Mouse (Mus musculus) CH12.LX (cell line): Measurements from ENCODE around the gene BC030867. TPM values are rescaled to one million over a fixed set of nuclear protein-coding genes. Genes with fewer than 3 reads are reported as not detected.

ENCODE experiments used
- DNase-seq: peaks from one replicate; pipeline ENCODE4 v3.0.0-alpha.2; 2013; ENCODE audit errors: extremely low read depth
- H3K27ac ChIP-seq: 2 replicates; pipeline ENCODE4 v1.5.1; 2012; ENCODE audit warnings: low read depth, mild to moderate bottlenecking, control low read depth, moderate library complexity; ENCODE audit not compliant: insufficient read depth
- H3K27me3 ChIP-seq: replicated peaks from 2 replicates; pipeline ENCODE3; 2012; ENCODE audit warnings: inconsistent platforms
- H3K36me3 ChIP-seq, 2 experiments: replicated peaks in 1 of 2; 2 replicates each; pipeline versions ENCODE3 to v1.6.1; 2012; ENCODE audit warnings: inconsistent platforms in 1 of 2, low read length in 1 of 2, mild to moderate bottlenecking in 1 of 2, mixed read lengths in 1 of 2, moderate library complexity in 1 of 2; ENCODE audit not compliant: control insufficient read depth in 1 of 2, insufficient read depth in 1 of 2
- H3K4me1 ChIP-seq, 2 experiments: 2 replicates each; pipeline ENCODE4 v1.6.1; 2012; ENCODE audit warnings: inconsistent platforms in 1 of 2, moderate library complexity in 1 of 2; ENCODE audit not compliant: insufficient read depth in 2 of 2, control insufficient read depth in 1 of 2
- H3K4me2 ChIP-seq: 2 replicates; pipeline ENCODE4 v1.6.1; 2012; ENCODE audit warnings: low read depth, mild to moderate bottlenecking, control low read depth; ENCODE audit not compliant: poor library complexity, insufficient read depth, severe bottlenecking
- H3K4me3 ChIP-seq, 3 experiments: fragments of 150-350 bp in 1 of 3; sonication (generic) in 1 of 3; replicated peaks in 1 of 3; 2 replicates each; pipeline versions ENCODE3 to v1.5.1; 2011 to 2012; ENCODE audit warnings: low read depth in 2 of 3, low read length in 2 of 3, mild to moderate bottlenecking in 2 of 3, moderate library complexity in 2 of 3, control low read depth in 1 of 3, improper control_type of control experiment in 1 of 3, inconsistent platforms in 1 of 3, mixed read lengths in 1 of 3; ENCODE audit not compliant: poor library complexity in 1 of 3
- H3K79me2 ChIP-seq: replicated peaks from 2 replicates; pipeline ENCODE4 v1.6.1; 2012; ENCODE audit warnings: mild to moderate bottlenecking, moderate library complexity; ENCODE audit not compliant: control insufficient read depth, poor library complexity, insufficient read depth, severe bottlenecking; ENCODE audit errors: extremely low read depth
- H3K9ac ChIP-seq: 2 replicates; pipeline ENCODE4 v1.6.1; 2012; ENCODE audit warnings: low read depth, mild to moderate bottlenecking, control low read depth, moderate library complexity; ENCODE audit not compliant: insufficient read depth
- H3K9me3 ChIP-seq: replicated peaks from 2 replicates; pipeline ENCODE3; 2012; ENCODE audit warnings: low read length, inconsistent platforms, mixed read lengths
- CHD1 ChIP-seq: IDR thresholded peaks from 2 replicates; pipeline ENCODE4 v1.6.1; 2012; ENCODE audit warnings: low read depth, low read length, improper control_type of control experiment, inconsistent platforms
- ETS1 ChIP-seq: conservative IDR thresholded peaks from 2 replicates; pipeline ENCODE4 v1.6.1; 2012; ENCODE audit warnings: low read depth, mild to moderate bottlenecking, inconsistent platforms, low read length, improper control_type of control experiment, moderate library complexity
- GABPA ChIP-seq: IDR thresholded peaks from 2 replicates; pipeline ENCODE4 v1.6.1; 2012; ENCODE audit warnings: low read depth, low read length, improper control_type of control experiment, inconsistent platforms; ENCODE audit not compliant: insufficient replicate concordance
- JUN ChIP-seq: IDR thresholded peaks from 2 replicates; pipeline ENCODE4 v1.6.1; 2011; ENCODE audit warnings: low read depth, mild to moderate bottlenecking, low read length, improper control_type of control experiment, moderate library complexity; ENCODE audit not compliant: insufficient read depth
- KAT2A ChIP-seq: IDR thresholded peaks from 2 replicates; pipeline ENCODE4 v1.6.1; 2012; ENCODE audit warnings: low read length, improper control_type of control experiment, inconsistent platforms; ENCODE audit not compliant: insufficient replicate concordance
- MAFK ChIP-seq: IDR thresholded peaks from 2 replicates; pipeline ENCODE4 v1.6.1; 2011; ENCODE audit warnings: low read length, improper control_type of control experiment; ENCODE audit not compliant: insufficient replicate concordance
- MAX ChIP-seq: IDR thresholded peaks from 2 replicates; pipeline ENCODE4 v1.6.1; 2011; ENCODE audit warnings: low read length, improper control_type of control experiment
- MEF2A ChIP-seq: IDR thresholded peaks from 2 replicates; pipeline ENCODE4 v1.6.1; 2014; ENCODE audit warnings: low read depth, mild to moderate bottlenecking, inconsistent platforms, low read length, improper control_type of control experiment, borderline replicate concordance
- MYC ChIP-seq: IDR thresholded peaks from 2 replicates; pipeline ENCODE4 v1.6.1; 2011; ENCODE audit warnings: low read depth, mild to moderate bottlenecking, improper control_type of control experiment, low read length
- PAX5 ChIP-seq: IDR thresholded peaks from 2 replicates; pipeline ENCODE4 v1.6.1; 2012; ENCODE audit warnings: low read length, inconsistent platforms, mixed read lengths
- POLR2A ChIP-seq: IDR thresholded peaks from 2 replicates; pipeline ENCODE4 v1.6.1; 2011; ENCODE audit warnings: low read depth, mild to moderate bottlenecking, improper control_type of control experiment, low read length
- POLR2AphosphoS2 ChIP-seq: IDR thresholded peaks from 2 replicates; pipeline ENCODE4 v1.6.1; 2011; ENCODE audit warnings: low read depth, low read length, improper control_type of control experiment
- RCOR1 ChIP-seq: conservative IDR thresholded peaks from 2 replicates; pipeline ENCODE4 v1.6.1; 2012; ENCODE audit warnings: low read depth, mild to moderate bottlenecking, inconsistent platforms, low read length, improper control_type of control experiment
- SIN3A ChIP-seq: IDR thresholded peaks from 2 replicates; pipeline ENCODE4 v1.6.1; 2012; ENCODE audit warnings: low read length, improper control_type of control experiment, inconsistent platforms
- SMC3 ChIP-seq: IDR thresholded peaks from 2 replicates; pipeline ENCODE4 v1.6.1; 2011; ENCODE audit warnings: low read depth, low read length, improper control_type of control experiment
- UBTF ChIP-seq: IDR thresholded peaks from 2 replicates; pipeline ENCODE4 v1.6.1; 2012; ENCODE audit warnings: low read depth, mild to moderate bottlenecking, inconsistent platforms, low read length, improper control_type of control experiment, moderate library complexity
- ZC3H11A ChIP-seq: IDR thresholded peaks from 2 replicates; pipeline ENCODE4 v1.6.1; 2012; ENCODE audit warnings: low read depth, mild to moderate bottlenecking, inconsistent platforms, low read length, improper control_type of control experiment
- ZKSCAN1 ChIP-seq: IDR thresholded peaks from 2 replicates; pipeline ENCODE4 v1.6.1; 2012; ENCODE audit warnings: low read depth, inconsistent platforms, low read length, improper control_type of control experiment, borderline replicate concordance
- dilution Hi-C: fragments of 300-500 bp; cut with MboI; formaldehyde crosslinking; loops from 2 replicates; pipeline ENCODE4 v1.14.3; 2020; ENCODE audit warnings: low sequenced_read_pairs; ENCODE audit not compliant: extremely low pct_unique_long_range_greater_than_20kb, extremely low pct_ligation_motif_present
- in situ Hi-C: fragments of 300-500 bp; cut with MboI; formaldehyde crosslinking; loops from 3 replicates; pipeline ENCODE4 v1.14.3; 2019; ENCODE audit warnings: low sequenced_read_pairs, low pct_ligation_motif_present, low pct_unique_long_range_greater_than_20kb, mixed read lengths
- polyA plus RNA-seq: library from polyadenylated mRNA; unstranded; fragments of >175 nt; gene quantifications from 2 replicates; pipeline ENCODE4 v1.2.1, GENCODE M21; 2012; ENCODE audit warnings: low read depth; ENCODE audit not compliant: insufficient read length
- total RNA-seq, 2 experiments: library from RNA; depleted of rRNA; stranded (reverse); fragments of 300-350 nt in 1 of 2; fragments of >200 nt in 1 of 2; gene quantifications; 2 replicates each; pipeline ENCODE4 v1.2.3; 2012 to 2014

The BC030867 gene
- total and polyA plus RNA-seq, 3 experiments, result 11.4 to 34.0 (median 26.2) TPM

DNA sequence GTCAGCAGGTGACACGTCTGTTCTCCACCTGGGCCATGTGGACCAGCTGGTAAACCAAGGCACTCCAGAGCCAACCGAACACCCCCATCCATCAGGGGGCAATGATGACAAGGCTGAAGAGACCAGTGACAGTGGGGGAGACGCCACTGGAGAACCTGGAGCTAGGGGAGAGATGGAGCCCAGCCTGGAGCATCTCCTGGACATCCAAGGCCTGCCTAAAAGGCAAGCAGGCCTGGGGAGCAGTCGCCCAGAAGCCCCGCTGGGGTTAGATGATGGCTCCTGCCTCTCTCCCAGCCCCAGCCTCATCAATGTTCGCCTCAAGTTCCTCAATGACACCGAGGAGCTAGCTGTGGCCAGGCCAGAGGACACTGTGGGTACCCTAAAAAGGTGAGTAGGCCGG is 38.8 kb downstream of the BC030867 start:
- in situ Hi-C loops, result no loop called here
- TF ChIP-seq JUN, result no peak
- Histone ChIP-seq H3K4me1 (peaks cover 16 to 45% of the 10 kb centered on the region in 2 experiments), H3K36me3 (peaks cover 48 to 64% of the 10 kb centered on the region in 2 experiments), H3K27me3 (no peaks in the 10 kb centered on the region), H3K79me2 (no peaks in the 10 kb centered on the region; the same call in 1 of the 2 replicates), H3K4me2 (no peak overlapping the region), H3K27ac (no peak overlapping the region), H3K4me3 (no peak overlapping the region), H3K9ac (no peak overlapping the region), H3K9me3 (no peaks in the 10 kb centered on the region)
- dilution Hi-C loops, result no loop called here
- DNase-seq, result no peak

DNA sequence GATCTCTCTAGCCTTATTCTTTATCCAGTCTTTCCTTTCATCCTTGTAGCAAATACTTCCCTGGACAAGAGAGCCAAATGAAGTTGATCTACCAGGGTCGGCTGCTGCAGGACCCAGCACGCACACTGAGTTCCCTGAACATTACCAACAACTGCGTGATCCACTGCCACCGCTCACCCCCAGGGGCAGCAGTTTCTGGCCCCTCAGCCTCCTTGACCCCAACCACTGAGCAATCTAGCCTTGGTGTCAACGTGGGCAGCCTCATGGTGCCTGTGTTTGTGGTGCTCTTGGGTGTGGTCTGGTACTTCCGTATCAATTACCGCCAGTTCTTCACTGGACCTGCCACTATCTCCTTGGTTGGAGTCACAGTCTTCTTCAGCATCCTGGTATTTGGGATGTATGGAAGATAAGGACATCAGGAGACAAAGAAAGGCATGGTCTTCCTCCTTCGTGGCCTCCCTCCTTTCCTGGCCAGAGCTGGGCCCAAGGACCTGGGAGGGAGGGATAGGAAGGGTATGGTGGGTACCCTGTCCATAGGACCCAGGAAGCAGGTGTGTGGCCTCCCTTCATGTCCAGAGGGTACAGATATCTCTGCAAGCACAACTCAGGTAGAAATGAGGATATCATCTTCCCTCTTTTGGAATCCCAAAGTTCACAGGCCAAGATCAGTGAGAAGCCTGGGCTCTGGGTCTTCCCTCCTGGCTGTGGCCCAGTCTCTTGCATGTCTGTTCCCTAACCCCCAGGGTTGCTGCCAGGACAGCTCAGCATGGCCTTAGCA is 39.5 kb downstream of the BC030867 start:
- Histone ChIP-seq H3K4me2 (no peak overlapping the region), H3K9me3 (no peaks in the 10 kb centered on the region), H3K27me3 (no peaks in the 10 kb centered on the region), H3K27ac (no peak overlapping the region), H3K4me3 (no peak overlapping the region), H3K36me3 (peaks cover 55 to 71% of the 10 kb centered on the region in 2 experiments), H3K9ac (no peak overlapping the region), H3K79me2 (no peaks in the 10 kb centered on the region; the same call in 1 of the 2 replicates), H3K4me1 (peaks cover 16 to 45% of the 10 kb centered on the region in 2 experiments)
- no peak for DNase-seq
- TF ChIP-seq POLR2A, result 0 out of 2 replicates have a peak, but pooled peaks have one; percentile 20
- TF ChIP-seq RCOR1, result no peak
- peak; percentile 29; the same call in 1 of the 2 replicates for TF ChIP-seq POLR2AphosphoS2
- no peak for TF ChIP-seq MEF2A
- dilution Hi-C loops (no loop called here), in situ Hi-C loops (no loop called here)

DNA sequence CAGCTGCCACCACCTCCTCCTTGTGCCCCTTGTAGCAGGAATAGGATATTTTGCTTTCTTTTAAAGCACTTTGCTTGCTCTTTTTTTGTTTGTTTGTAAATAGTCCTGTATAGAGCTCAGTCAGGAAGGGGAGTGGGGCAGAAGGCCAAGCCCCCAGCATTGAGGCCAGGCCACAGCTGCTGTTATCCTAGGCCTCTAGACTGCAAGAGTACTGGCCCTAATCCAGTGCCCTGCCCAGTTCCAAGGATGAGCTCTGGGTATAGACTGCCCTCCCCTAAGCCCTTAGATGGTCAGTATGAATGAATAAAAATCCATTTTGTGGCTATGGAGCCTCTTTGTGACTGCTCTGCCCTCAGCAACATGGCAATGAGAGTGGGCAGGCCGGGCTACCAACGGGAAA is 40.2 kb downstream of the BC030867 start:
- Histone ChIP-seq H3K4me2 (no peak overlapping the region), H3K27ac (no peak overlapping the region)

More for the DNA sequence above, 40.2 kb downstream of the BC030867 start:
- H3K4me3 ChIP-seq, result no peak overlapping the region
- TF ChIP-seq PAX5 (no peak), ZC3H11A (no peak), SMC3 (no peak), MYC (no peak), GABPA (no peak), CHD1 (no peak), KAT2A (no peak), MAX (no peak), ZKSCAN1 (no peak), MAFK (no peak), UBTF (no peak), POLR2A (no peak), SIN3A (no peak), ETS1 (no peak)
- DNase-seq, result no peak
- H3K27me3 ChIP-seq, result no peaks in the 10 kb centered on the region
- no peaks in the 10 kb centered on the region for H3K9me3 ChIP-seq
- peaks cover 16 to 50% of the 10 kb centered on the region in 2 experiments for H3K4me1 ChIP-seq
- peaks cover 58 to 77% of the 10 kb centered on the region in 2 experiments for H3K36me3 ChIP-seq
- no peak overlapping the region for H3K9ac ChIP-seq
- no peaks in the 10 kb centered on the region; the same call in 1 of the 2 replicates for H3K79me2 ChIP-seq
- in situ Hi-C loops, result no loop called here
- dilution Hi-C loops, result no loop called here
